Mouse (Mus musculus) CH12.LX (cell line): Measurements from ENCODE around the gene Capn11.

Experiments used
- E2F4 ChIP-seq: IDR thresholded peaks from 2 replicates; pipeline ENCODE4 v1.6.1; 2011; ENCODE audit warnings: low read depth, low read length, improper control_type of control experiment; ENCODE audit not compliant: insufficient replicate concordance
- ELF1 ChIP-seq: IDR thresholded peaks from 2 replicates; pipeline ENCODE4 v1.6.1; 2014; ENCODE audit warnings: low read depth, mild to moderate bottlenecking, inconsistent platforms, low read length, improper control_type of control experiment
- JUND ChIP-seq: conservative IDR thresholded peaks from 2 replicates; pipeline ENCODE4 v1.6.1; 2011; ENCODE audit warnings: low read depth, low read length, improper control_type of control experiment
- MAX ChIP-seq: IDR thresholded peaks from 2 replicates; pipeline ENCODE4 v1.6.1; 2011; ENCODE audit warnings: low read length, improper control_type of control experiment
- POLR2A ChIP-seq: IDR thresholded peaks from 2 replicates; pipeline ENCODE4 v1.6.1; 2011; ENCODE audit warnings: low read depth, mild to moderate bottlenecking, improper control_type of control experiment, low read length
- USF1 ChIP-seq: IDR thresholded peaks from 2 replicates; pipeline ENCODE4 v1.6.1; 2014; ENCODE audit warnings: low read depth, mild to moderate bottlenecking, inconsistent platforms, low read length, improper control_type of control experiment

GRCm38 (mm10) chr17:45601877-45602304, 57.2 kb downstream of the Capn11 start, which contains the start of gene Mymx:
- no peak for TF ChIP-seq ELF1
- TF ChIP-seq USF1 = no peak
- no peak for TF ChIP-seq E2F4
- TF ChIP-seq MAX = no peak
- TF ChIP-seq JUND = no peak
- no peak for TF ChIP-seq POLR2A
